Mouse (Mus musculus): Measurements from ENCODE around the gene Clip4. TPM values are rescaled to one million over a fixed set of nuclear protein-coding genes. Genes with fewer than 3 reads are reported as not detected.

Clip4 gene
- polyA plus RNA-seq, 1 experiment, result 8.0 TPM

- no peaks in the 10 kb centered on the region for H3K27me3 ChIP-seq (replicated peaks; ENCODE audit: control insufficient read depth, insufficient read depth, low read length)
- H3K4me3 ChIP-seq (ENCODE audit: insufficient read depth, low read depth, low read length), result no peak overlapping the region
- no peaks in the 10 kb centered on the region for H3K36me3 ChIP-seq (ENCODE audit: control insufficient read depth, insufficient read depth, low read length)
- TF ChIP-seq POLR2A (IDR thresholded peaks at IDR 0.05; ENCODE audit: low read depth, low read length), result no peak
- DNase-seq, result no peak
- H3K27ac ChIP-seq (ENCODE audit: insufficient read depth, low read depth, low read length), result no peak overlapping the region
- no peaks in the 10 kb centered on the region for H3K4me1 ChIP-seq (ENCODE audit: control insufficient read depth, insufficient read depth, low read length)
- 41% methylated on average over 8 of the region's 8 CpGs for WGBS
Observed at GRCm38 (mm10) chr17:71747561-71747960, 20.7 kb upstream of the Clip4 start.

GRCm38 (mm10) chr17:71749616-71750168, 18.6 kb upstream of the Clip4 start:
- Histone ChIP-seq H3K27me3 (replicated peaks; ENCODE audit: control insufficient read depth, insufficient read depth, low read length) (no peaks in the 10 kb centered on the region), H3K4me1 (ENCODE audit: control insufficient read depth, insufficient read depth, low read length) (no peaks in the 10 kb centered on the region), H3K27ac (ENCODE audit: insufficient read depth, low read depth, low read length) (no peak overlapping the region), H3K36me3 (ENCODE audit: control insufficient read depth, insufficient read depth, low read length) (no peaks in the 10 kb centered on the region), H3K4me3 (ENCODE audit: insufficient read depth, low read depth, low read length) (no peak overlapping the region)
- WGBS, result 72% methylated on average over 9 of the region's 9 CpGs
- no peak for TF ChIP-seq CTCF (conservative IDR thresholded peaks at IDR 0.05; ENCODE audit: insufficient read depth, insufficient read length, low read depth, low read length)
- TF ChIP-seq POLR2A (IDR thresholded peaks at IDR 0.05; ENCODE audit: low read depth, low read length), result no peak
- no peak for DNase-seq

DNA sequence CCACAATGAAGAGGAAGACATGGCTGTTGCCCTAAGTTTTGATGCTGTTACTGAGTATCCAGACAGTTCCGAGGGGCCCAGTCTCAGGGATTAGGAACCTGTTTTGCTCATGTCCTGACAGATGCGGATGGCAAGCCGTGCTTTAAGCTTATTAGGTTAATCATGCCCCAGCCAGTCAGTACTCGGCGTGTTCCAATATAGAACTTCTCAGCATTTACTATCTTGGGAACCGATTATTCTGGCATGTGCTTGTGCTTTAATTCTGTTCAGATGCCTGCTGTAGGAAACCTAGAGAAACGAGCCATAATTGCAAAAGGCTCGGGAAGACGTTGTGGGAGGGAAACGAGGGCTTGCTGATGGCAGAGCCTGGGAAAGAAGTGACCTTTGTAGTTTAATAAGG, 15.4 kb upstream of the Clip4 start, which contains the start of gene Pcare:
Gene Pcare, minus strand, starts transcription at position 64 of the 400 bp plus-strand sequence.
- WGBS, result 57% methylated on average over 10 of the region's 10 CpGs

DNA sequence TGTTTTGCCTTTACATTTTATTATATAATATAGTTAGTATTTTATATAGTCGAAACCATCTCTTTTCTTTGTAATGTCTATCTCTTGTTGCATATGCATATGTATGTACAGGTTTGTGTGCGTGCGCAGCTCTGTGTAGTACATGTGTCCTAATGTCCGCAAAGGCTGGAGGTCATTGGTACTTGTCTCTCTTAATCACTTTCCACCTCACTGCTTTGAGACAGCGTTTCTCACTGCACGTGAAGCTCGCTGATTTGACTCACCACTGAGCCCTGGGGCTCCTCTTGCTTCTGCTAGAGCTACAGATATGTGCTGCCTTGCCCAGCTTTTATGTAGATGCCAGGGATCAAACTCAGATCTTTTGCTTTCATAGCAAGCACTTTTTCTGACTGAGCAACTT, 7.7 kb upstream of the Clip4 start:
- no peaks in the 10 kb centered on the region for H3K36me3 ChIP-seq (ENCODE audit: control insufficient read depth, insufficient read depth, low read length)
- no peak overlapping the region for H3K4me3 ChIP-seq (ENCODE audit: insufficient read depth, low read depth, low read length)
- WGBS, result 71% methylated on average over 7 of the region's 7 CpGs
- H3K27ac ChIP-seq (ENCODE audit: insufficient read depth, low read depth, low read length), result no peak overlapping the region
- no peak for TF ChIP-seq CTCF (conservative IDR thresholded peaks at IDR 0.05; ENCODE audit: insufficient read depth, insufficient read length, low read depth, low read length)
- TF ChIP-seq POLR2A (IDR thresholded peaks at IDR 0.05; ENCODE audit: low read depth, low read length), result no peak
- no peaks in the 10 kb centered on the region for H3K4me1 ChIP-seq (ENCODE audit: control insufficient read depth, insufficient read depth, low read length)
- DNase-seq, result no peak
- H3K27me3 ChIP-seq (replicated peaks; ENCODE audit: control insufficient read depth, insufficient read depth, low read length), result no peaks in the 10 kb centered on the region

More for the DNA sequence above, 15.4 kb upstream of the Clip4 start, which contains the start of gene Pcare:
- Histone ChIP-seq H3K27ac (ENCODE audit: insufficient read depth, low read depth, low read length) (no peak within 1 kb of the TSS), H3K27me3 (replicated peaks; ENCODE audit: control insufficient read depth, insufficient read depth, low read length) (no peaks in the 10 kb centered on the region), H3K36me3 (ENCODE audit: control insufficient read depth, insufficient read depth, low read length) (no peaks in the 10 kb centered on the region), H3K4me1 (ENCODE audit: control insufficient read depth, insufficient read depth, low read length) (no peaks in the 10 kb centered on the region), H3K4me3 (ENCODE audit: insufficient read depth, low read depth, low read length) (no peak within 1 kb of the TSS)
- TF ChIP-seq CTCF (conservative IDR thresholded peaks at IDR 0.05; ENCODE audit: insufficient read depth, insufficient read length, low read depth, low read length) (no peak), POLR2A (IDR thresholded peaks at IDR 0.05; ENCODE audit: low read depth, low read length) (no peak)
- DNase-seq, result no peak

- H3K27me3 ChIP-seq (replicated peaks; ENCODE audit: control insufficient read depth, insufficient read depth, low read length), result no peaks in the 10 kb centered on the region
- DNase-seq, result no peak
- no peak overlapping the region for H3K4me3 ChIP-seq (ENCODE audit: insufficient read depth, low read depth, low read length)
- WGBS, result 47% methylated on average over 6 of the region's 6 CpGs
- H3K27ac ChIP-seq (ENCODE audit: insufficient read depth, low read depth, low read length), result no peak overlapping the region
- no peaks in the 10 kb centered on the region for H3K4me1 ChIP-seq (ENCODE audit: control insufficient read depth, insufficient read depth, low read length)
- TF ChIP-seq CTCF (conservative IDR thresholded peaks at IDR 0.05; ENCODE audit: insufficient read depth, insufficient read length, low read depth, low read length) (no peak), POLR2A (IDR thresholded peaks at IDR 0.05; ENCODE audit: low read depth, low read length) (no peak)
- H3K36me3 ChIP-seq (ENCODE audit: control insufficient read depth, insufficient read depth, low read length), result no peaks in the 10 kb centered on the region
Observed at GRCm38 (mm10) chr17:71769564-71769963, 1.3 kb downstream of the Clip4 start.

DNA sequence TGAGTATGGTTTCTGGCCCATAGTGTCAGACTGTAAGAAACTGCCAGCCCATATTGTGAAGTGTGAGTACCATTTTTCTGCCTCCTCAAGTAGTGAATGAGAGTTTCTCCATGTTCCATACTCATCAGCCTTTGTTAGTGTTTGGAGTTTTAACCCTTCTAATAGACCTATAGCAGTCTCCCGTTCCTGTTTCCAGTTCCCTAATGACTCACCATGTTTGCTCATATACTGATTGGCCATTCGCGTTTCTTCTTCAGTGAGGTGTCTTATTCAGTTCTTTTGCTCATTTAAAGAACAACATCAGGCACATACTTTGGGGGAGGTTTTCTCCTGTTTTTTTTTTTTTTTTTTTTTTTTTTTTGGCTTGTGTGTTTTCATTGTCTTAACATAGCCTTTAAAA, 2.4 kb downstream of the Clip4 start:
- WGBS, result 92% methylated on average over 3 of the region's 3 CpGs
- H3K4me3 ChIP-seq (ENCODE audit: insufficient read depth, low read depth, low read length), result no peak overlapping the region
- H3K27me3 ChIP-seq (replicated peaks; ENCODE audit: control insufficient read depth, insufficient read depth, low read length), result no peaks in the 10 kb centered on the region
- H3K27ac ChIP-seq (ENCODE audit: insufficient read depth, low read depth, low read length), result no peak overlapping the region
- no peaks in the 10 kb centered on the region for H3K36me3 ChIP-seq (ENCODE audit: control insufficient read depth, insufficient read depth, low read length)
- DNase-seq, result no peak
- no peaks in the 10 kb centered on the region for H3K4me1 ChIP-seq (ENCODE audit: control insufficient read depth, insufficient read depth, low read length)
- TF ChIP-seq POLR2A (IDR thresholded peaks at IDR 0.05; ENCODE audit: low read depth, low read length) (no peak), CTCF (conservative IDR thresholded peaks at IDR 0.05; ENCODE audit: insufficient read depth, insufficient read length, low read depth, low read length) (no peak)

- no peak overlapping the region for H3K27ac ChIP-seq (ENCODE audit: insufficient read depth, low read depth, low read length)
- no peak for DNase-seq
- no peaks in the 10 kb centered on the region for H3K27me3 ChIP-seq (replicated peaks; ENCODE audit: control insufficient read depth, insufficient read depth, low read length)
- no peaks in the 10 kb centered on the region for H3K36me3 ChIP-seq (ENCODE audit: control insufficient read depth, insufficient read depth, low read length)
- H3K4me3 ChIP-seq (ENCODE audit: insufficient read depth, low read depth, low read length), result no peak overlapping the region
- H3K4me1 ChIP-seq (ENCODE audit: control insufficient read depth, insufficient read depth, low read length), result no peaks in the 10 kb centered on the region
- TF ChIP-seq CTCF (conservative IDR thresholded peaks at IDR 0.05; ENCODE audit: insufficient read depth, insufficient read length, low read depth, low read length) (no peak), POLR2A (IDR thresholded peaks at IDR 0.05; ENCODE audit: low read depth, low read length) (no peak)
- 59% methylated on average over 4 of the region's 4 CpGs for WGBS
Observed at GRCm38 (mm10) chr17:71774173-71774572, 5.9 kb downstream of the Clip4 start.
